Mouse (Mus musculus) lung, postnatal 0 days (tissue): Measurements from ENCODE around the gene Bnip1.

ENCODE experiments used
- CTCF ChIP-seq: IDR thresholded peaks from 2 replicates; pipeline ENCODE4 v1.5.1; 2016; ENCODE audit warnings: antibody characterized with exemption, mild to moderate bottlenecking
- EP300 ChIP-seq: IDR thresholded peaks from 2 replicates; pipeline ENCODE4 v1.6.1; 2016; ENCODE audit warnings: antibody characterized with exemption, mild to moderate bottlenecking, control low read depth

DNA sequence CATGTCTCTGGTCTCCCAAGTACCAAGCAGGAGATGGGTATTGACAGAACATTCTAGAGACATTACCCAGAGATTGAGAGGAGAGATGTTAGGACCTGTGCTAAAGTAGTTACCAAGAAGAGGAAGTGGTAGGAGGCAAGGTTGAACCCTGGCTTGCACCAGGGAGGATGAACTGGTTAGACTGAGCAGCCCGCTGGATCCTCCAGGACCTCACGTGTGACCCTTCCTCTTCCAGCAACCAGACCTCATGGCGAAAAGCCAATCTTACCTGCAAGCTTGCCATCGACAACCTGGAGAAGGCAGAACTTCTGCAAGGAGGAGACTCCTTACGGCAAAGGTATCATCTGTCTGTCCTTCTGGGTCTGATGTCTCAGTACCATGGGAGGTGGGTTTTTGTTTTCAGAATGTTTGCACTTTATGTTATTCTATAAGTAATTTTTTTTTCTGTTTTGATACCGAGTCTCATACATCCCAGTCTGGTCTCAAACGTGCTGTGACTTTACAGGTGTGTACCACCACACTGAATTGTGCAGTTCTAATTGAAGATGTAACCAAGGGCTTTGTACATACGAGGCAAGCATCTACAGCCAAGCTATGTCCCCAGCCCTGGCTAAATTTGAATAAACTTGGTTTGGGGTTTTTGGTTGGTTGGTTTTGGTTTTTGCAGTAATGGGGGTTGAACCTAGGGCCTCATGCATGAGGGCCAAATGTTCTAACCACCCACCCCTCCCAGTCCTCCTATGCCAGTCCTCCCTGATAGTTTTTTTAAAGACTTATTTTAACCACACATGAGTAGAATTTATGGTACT, 8.8 kb downstream of the Bnip1 start:
- TF ChIP-seq CTCF (no peak), EP300 (no peak)
